Mouse (Mus musculus): Measurements from ENCODE around the gene 4930595D18Rik. TPM values are rescaled to one million over a fixed set of nuclear protein-coding genes. Genes with fewer than 3 reads are reported as not detected.

The 4930595D18Rik gene
- total and polyA plus RNA-seq, 3 experiments = 0.16 TPM; not detected in 2

DNA sequence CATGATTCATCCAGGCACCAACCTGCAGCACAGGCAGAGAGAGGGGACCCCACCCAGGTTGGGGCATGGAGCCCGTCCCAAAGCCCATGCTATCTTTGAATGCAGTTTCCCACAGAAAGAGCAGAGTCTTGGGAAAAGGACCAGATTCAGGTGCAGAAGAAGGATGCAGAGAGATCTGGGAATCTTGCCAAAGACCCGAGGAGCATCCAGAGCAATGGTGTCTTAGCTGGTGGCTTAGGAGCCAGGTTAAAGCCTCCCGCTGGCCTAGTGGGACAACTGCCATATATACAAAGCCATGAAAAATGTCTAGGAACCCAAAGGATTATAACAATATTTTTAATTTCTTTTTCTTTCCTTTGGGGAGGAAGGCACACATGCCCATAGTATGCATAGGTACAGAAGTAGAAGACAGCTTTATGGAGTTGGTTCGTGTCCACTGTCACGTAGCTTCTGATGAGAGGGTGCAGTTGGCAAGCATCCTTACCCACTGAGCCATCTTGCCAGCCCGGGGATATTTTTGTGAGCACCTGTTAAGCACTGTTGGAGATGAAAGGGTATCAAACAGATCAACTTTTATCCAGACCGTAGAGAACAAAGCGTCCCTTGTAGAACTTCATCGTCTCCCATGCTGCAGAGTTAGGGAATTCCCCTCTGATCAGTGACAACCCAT, 63.2 kb downstream of the 4930595D18Rik start:
- no peaks in the 10 kb centered on the region for H3K27me3 ChIP-seq (ENCODE audit: insufficient read depth, low read length)
- DNase-seq (ENCODE audit: low spot score) = no peak
- H3K36me3 ChIP-seq (replicated peaks) = peaks cover 69% of the 10 kb centered on the region
- no peak for ATAC-seq (ENCODE audit: extremely low read depth, insufficient number of reproducible peaks, low FRiP score, poor library complexity, severe bottlenecking)
- peaks cover 9% of the 10 kb centered on the region for H3K9me3 ChIP-seq (replicated peaks)
- no peak for TF ChIP-seq GATA1 (IDR thresholded peaks at IDR 0.05; ENCODE audit: borderline replicate concordance, low read length)
- TF ChIP-seq CTCF (IDR thresholded peaks at IDR 0.05; ENCODE audit: low read depth, low read length) = no peak
- TF ChIP-seq GATA2 (IDR thresholded peaks at IDR 0.05; ENCODE audit: borderline replicate concordance, low read depth, low read length) = no peak
- no peak; the same call in 1 of the 2 replicates for TF ChIP-seq POLR2AphosphoS5 (IDR thresholded peaks at IDR 0.05; ENCODE audit: insufficient replicate concordance, low read depth, low read length)
- TF ChIP-seq TAL1 (conservative IDR thresholded peaks at IDR 0.05; ENCODE audit: low read depth, low read length) = no peak
- no peak overlapping the region for H3K4me3 ChIP-seq (ENCODE audit: low read depth, low read length)
- peaks cover 14% of the 10 kb centered on the region for H3K4me1 ChIP-seq (ENCODE audit: insufficient read depth, low read depth, low read length)

DNA sequence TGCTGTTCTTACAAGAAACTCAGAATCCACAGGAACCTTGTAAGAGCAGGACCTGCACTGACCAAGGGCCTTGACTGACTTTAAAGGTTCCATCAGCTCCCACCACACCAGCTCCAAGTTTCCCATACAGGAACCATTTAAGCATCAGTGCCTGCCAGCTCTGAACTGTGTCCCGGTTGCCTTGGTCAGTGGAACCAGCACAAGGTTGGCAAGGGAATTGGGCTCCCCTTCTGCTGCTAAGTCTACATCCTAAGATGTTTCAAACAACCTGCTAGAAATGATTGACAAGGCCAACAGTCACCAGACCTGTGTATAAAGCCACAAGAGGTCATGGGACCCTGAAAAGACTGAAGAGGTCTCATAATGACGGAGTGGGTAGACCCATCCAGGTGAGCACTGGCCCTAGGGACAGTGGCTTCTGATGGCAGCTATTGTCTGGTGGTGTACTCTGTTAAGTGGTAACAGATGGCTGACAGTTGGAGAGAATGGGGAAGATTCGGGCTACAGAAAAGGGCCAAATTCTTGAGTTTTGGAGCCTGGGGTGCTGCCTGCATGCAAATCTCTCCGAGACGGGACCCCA, 64.7 kb downstream of the 4930595D18Rik start:
- TF ChIP-seq TAL1 (conservative IDR thresholded peaks at IDR 0.05; ENCODE audit: low read depth, low read length) (no peak), CTCF (IDR thresholded peaks at IDR 0.05; ENCODE audit: low read depth, low read length) (no peak), GATA1 (IDR thresholded peaks at IDR 0.05; ENCODE audit: borderline replicate concordance, low read length) (no peak), GATA2 (IDR thresholded peaks at IDR 0.05; ENCODE audit: borderline replicate concordance, low read depth, low read length) (no peak), POLR2AphosphoS5 (IDR thresholded peaks at IDR 0.05; ENCODE audit: insufficient replicate concordance, low read depth, low read length) (no peak)

DNA sequence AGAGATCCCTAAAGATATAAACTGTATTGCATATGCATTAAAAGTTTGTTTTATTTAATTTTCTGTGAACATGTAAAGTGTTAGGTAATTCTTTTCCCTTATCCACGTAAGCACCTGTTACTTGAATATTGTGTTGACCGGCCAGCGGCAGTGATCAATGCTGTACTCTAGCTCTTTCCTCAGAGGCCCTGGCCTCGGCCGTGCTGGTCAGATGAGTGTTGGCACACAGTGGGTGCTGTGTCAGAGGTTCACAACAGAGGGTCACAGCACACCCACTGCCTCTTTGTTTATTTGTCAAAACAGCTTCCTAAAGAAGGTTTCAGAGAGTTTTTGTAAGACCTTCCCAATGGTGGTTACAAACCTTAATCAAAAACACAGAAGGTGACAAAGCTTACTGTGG, 69.7 kb downstream of the 4930595D18Rik start:
- ATAC-seq (ENCODE audit: extremely low read depth, insufficient number of reproducible peaks, low FRiP score, poor library complexity, severe bottlenecking) = no peak
- H3K36me3 ChIP-seq (replicated peaks) = peaks cover 98% of the 10 kb centered on the region
- no peaks in the 10 kb centered on the region for H3K27me3 ChIP-seq (ENCODE audit: insufficient read depth, low read length)
- H3K9me3 ChIP-seq (replicated peaks) = no peaks in the 10 kb centered on the region
- DNase-seq (ENCODE audit: low spot score) = no peak
- H3K4me1 ChIP-seq (ENCODE audit: insufficient read depth, low read depth, low read length) = peaks cover 24% of the 10 kb centered on the region
- TF ChIP-seq POLR2AphosphoS5 (IDR thresholded peaks at IDR 0.05; ENCODE audit: insufficient replicate concordance, low read depth, low read length) (no peak), GATA1 (IDR thresholded peaks at IDR 0.05; ENCODE audit: borderline replicate concordance, low read length) (no peak), GATA2 (IDR thresholded peaks at IDR 0.05; ENCODE audit: borderline replicate concordance, low read depth, low read length) (no peak), CTCF (IDR thresholded peaks at IDR 0.05; ENCODE audit: low read depth, low read length) (no peak), TAL1 (conservative IDR thresholded peaks at IDR 0.05; ENCODE audit: low read depth, low read length) (no peak)
- no peak overlapping the region for H3K4me3 ChIP-seq (ENCODE audit: low read depth, low read length)

More for the DNA sequence above, 64.7 kb downstream of the 4930595D18Rik start:
- Histone ChIP-seq H3K9me3 (replicated peaks) (peaks cover 9% of the 10 kb centered on the region), H3K4me3 (ENCODE audit: low read depth, low read length) (no peak overlapping the region), H3K27me3 (ENCODE audit: insufficient read depth, low read length) (no peaks in the 10 kb centered on the region), H3K36me3 (replicated peaks) (peaks cover 83% of the 10 kb centered on the region), H3K4me1 (ENCODE audit: insufficient read depth, low read depth, low read length) (peaks cover 21% of the 10 kb centered on the region)
- DNase-seq (ENCODE audit: low spot score) = no peak
- ATAC-seq (ENCODE audit: extremely low read depth, insufficient number of reproducible peaks, low FRiP score, poor library complexity, severe bottlenecking) = no peak

GRCm38 (mm10) chr12:111111176-111111575, 73.1 kb downstream of the 4930595D18Rik start:
- Histone ChIP-seq H3K4me1 (ENCODE audit: insufficient read depth, low read depth, low read length) (peaks cover 12% of the 10 kb centered on the region), H3K9me3 (replicated peaks) (no peaks in the 10 kb centered on the region), H3K36me3 (replicated peaks) (peaks cover 98% of the 10 kb centered on the region), H3K27me3 (ENCODE audit: insufficient read depth, low read length) (no peaks in the 10 kb centered on the region), H3K4me3 (ENCODE audit: low read depth, low read length) (no peak overlapping the region)
- TF ChIP-seq CTCF (IDR thresholded peaks at IDR 0.05; ENCODE audit: low read depth, low read length) = no peak
- no peak for TF ChIP-seq TAL1 (conservative IDR thresholded peaks at IDR 0.05; ENCODE audit: low read depth, low read length)
- no peak for TF ChIP-seq GATA1 (IDR thresholded peaks at IDR 0.05; ENCODE audit: borderline replicate concordance, low read length)
- TF ChIP-seq POLR2AphosphoS5 (IDR thresholded peaks at IDR 0.05; ENCODE audit: insufficient replicate concordance, low read depth, low read length) = no peak
- TF ChIP-seq GATA2 (IDR thresholded peaks at IDR 0.05; ENCODE audit: borderline replicate concordance, low read depth, low read length) = no peak
- DNase-seq (ENCODE audit: low spot score) (no peak), ATAC-seq (ENCODE audit: extremely low read depth, insufficient number of reproducible peaks, low FRiP score, poor library complexity, severe bottlenecking) (no peak)

Other genes with a start within 250 kb of the 4930595D18Rik start
- 2.6 and 3.5 TPM in 2 replicates for gene Ankrd9, start 205.5 kb downstream of the 4930595D18Rik start, total RNA-seq (2014; fragmentation: Nextera tagmentation)
- 7.5 and 16.0 TPM in 2 replicates for gene Ankrd9, start 205.5 kb downstream of the 4930595D18Rik start, total RNA-seq (2017)
- 16.5 and 19.3 TPM in 2 replicates for gene Ankrd9, start 205.5 kb downstream of the 4930595D18Rik start, polyA plus RNA-seq (2012)
- 304 and 341 TPM in 2 replicates for gene Rcor1, start 145.1 kb downstream of the 4930595D18Rik start, total RNA-seq (2014; fragmentation: Nextera tagmentation)
- gene Rcor1, start 145.1 kb downstream of the 4930595D18Rik start, total RNA-seq (2017) = 104 and 125 TPM in 2 replicates
- 84.4 and 93.1 TPM in 2 replicates for gene Rcor1, start 145.1 kb downstream of the 4930595D18Rik start, polyA plus RNA-seq (2012)
- not detected in 2 replicates for gene Traf3, start 18.1 kb downstream of the 4930595D18Rik start, total RNA-seq (2014; fragmentation: Nextera tagmentation)
- 0.16 and 0.35 TPM in 2 replicates for gene Traf3, start 18.1 kb downstream of the 4930595D18Rik start, total RNA-seq (2017)
- gene Traf3, start 18.1 kb downstream of the 4930595D18Rik start, polyA plus RNA-seq (2012) = not detected in 2 replicates
- not detected in 2 replicates for gene Amn, start 86.6 kb upstream of the 4930595D18Rik start, total RNA-seq (2014; fragmentation: Nextera tagmentation)
- not detected in 2 replicates for gene Amn, start 86.6 kb upstream of the 4930595D18Rik start, total RNA-seq (2017)
- 0.16 and 0.17 TPM in 2 replicates for gene Amn, start 86.6 kb upstream of the 4930595D18Rik start, polyA plus RNA-seq (2012)
- gene Cdc42bpb, start 193.2 kb upstream of the 4930595D18Rik start, total RNA-seq (2014; fragmentation: Nextera tagmentation) = not detected in 2 replicates
- not detected in 2 replicates for gene Cdc42bpb, start 193.2 kb upstream of the 4930595D18Rik start, total RNA-seq (2017)
- not detected in 2 replicates for gene Cdc42bpb, start 193.2 kb upstream of the 4930595D18Rik start, polyA plus RNA-seq (2012)
- gene Lbhd2, start 222.3 kb upstream of the 4930595D18Rik start, total RNA-seq (2014; fragmentation: Nextera tagmentation) = not detected in 2 replicates
- not detected in 2 replicates for gene Lbhd2, start 222.3 kb upstream of the 4930595D18Rik start, total RNA-seq (2017)
- not detected in 2 replicates for gene Lbhd2, start 222.3 kb upstream of the 4930595D18Rik start, polyA plus RNA-seq (2012)
- gene Exoc3l4, start 232.5 kb upstream of the 4930595D18Rik start, total RNA-seq (2014; fragmentation: Nextera tagmentation) = not detected in 2 replicates
- 0.27 TPM in 1 of 2 replicates, not detected in the other for gene Exoc3l4, start 232.5 kb upstream of the 4930595D18Rik start, total RNA-seq (2017)
- gene Exoc3l4, start 232.5 kb upstream of the 4930595D18Rik start, polyA plus RNA-seq (2012) = not detected in 2 replicates